Mouse (Mus musculus) intestine, embryonic 14.5 days (tissue): Measurements from ENCODE around the gene Cotl1. TPM values are rescaled to one million over a fixed set of nuclear protein-coding genes. Genes with fewer than 3 reads are reported as not detected.

Experiments used
- ATAC-seq: fragments of 200-750 bp; cut with Nextera tagmentation; replicated peaks from 2 replicates; pipeline ENCODE4 v1.8.0; 2017; ENCODE audit warnings: low read depth, moderate number of reproducible peaks, moderate TSS enrichment, moderate library complexity; ENCODE audit not compliant: low FRiP score, low TSS enrichment
- DNase-seq: peaks from one replicate; pipeline ENCODE4 v3.0.0-alpha.2; 2018; ENCODE audit warnings: low spot score
- H3K27ac ChIP-seq: fragments of 300-500 bp; sonication (generic); 2 replicates; pipeline ENCODE4 v1.5.1; 2014; ENCODE audit warnings: low read depth, mild to moderate bottlenecking, control low read depth
- H3K27me3 ChIP-seq: fragments of 300-500 bp; sonication (generic); replicated peaks from 2 replicates; pipeline ENCODE4 v1.6.1; 2014; ENCODE audit warnings: low read length, control low read depth; ENCODE audit not compliant: control insufficient read depth, insufficient read depth
- H3K36me3 ChIP-seq: fragments of 300-500 bp; sonication (generic); 2 replicates; pipeline ENCODE4 v1.6.1; 2014; ENCODE audit warnings: low read length, control low read depth; ENCODE audit not compliant: control insufficient read depth, insufficient read depth
- H3K4me1 ChIP-seq: fragments of 300-500 bp; sonication (generic); replicated peaks from 2 replicates; pipeline ENCODE4 v1.6.1; 2014; ENCODE audit warnings: low read length, control low read depth, mixed read lengths; ENCODE audit not compliant: control insufficient read depth, insufficient read depth
- H3K4me2 ChIP-seq: fragments of 300-500 bp; sonication (generic); 2 replicates; pipeline ENCODE4 v1.6.1; 2014; ENCODE audit warnings: low read length
- H3K4me3 ChIP-seq: fragments of 300-500 bp; sonication (generic); 2 replicates; pipeline ENCODE4 v1.5.1; 2014; ENCODE audit warnings: low read depth, low read length, control low read depth, mixed read lengths
- H3K9ac ChIP-seq: fragments of 300-500 bp; sonication (generic); 2 replicates; pipeline ENCODE4 v1.6.1; 2014; ENCODE audit warnings: mild to moderate bottlenecking, low read length
- H3K9me3 ChIP-seq: fragments of 300-500 bp; sonication (generic); 2 replicates; pipeline ENCODE4 v1.6.1; 2016; ENCODE audit warnings: low read length, control low read depth; ENCODE audit not compliant: control insufficient read depth
- WGBS: fragments of 180-500 bp; shearing (Covaris S2); extraction: QIAGEN DNeasy Blood & Tissue Kit; methylation state at CpG from one replicate; pipeline ENCODE4 v1.1.7; 2014; 5-methylcytosine and 5-hydroxymethylcytosine counted together
- polyA plus RNA-seq: library from polyadenylated mRNA; unstranded; fragments of >200 nt; fragmentation: Nextera tagmentation; extraction: Ambion mirVana; gene quantifications from 2 replicates; pipeline ENCODE4 v1.2.1, GENCODE M21; 2014

Gene Cotl1
- polyA plus RNA-seq, 1 experiment from 2014 or later: 468 TPM

DNA sequence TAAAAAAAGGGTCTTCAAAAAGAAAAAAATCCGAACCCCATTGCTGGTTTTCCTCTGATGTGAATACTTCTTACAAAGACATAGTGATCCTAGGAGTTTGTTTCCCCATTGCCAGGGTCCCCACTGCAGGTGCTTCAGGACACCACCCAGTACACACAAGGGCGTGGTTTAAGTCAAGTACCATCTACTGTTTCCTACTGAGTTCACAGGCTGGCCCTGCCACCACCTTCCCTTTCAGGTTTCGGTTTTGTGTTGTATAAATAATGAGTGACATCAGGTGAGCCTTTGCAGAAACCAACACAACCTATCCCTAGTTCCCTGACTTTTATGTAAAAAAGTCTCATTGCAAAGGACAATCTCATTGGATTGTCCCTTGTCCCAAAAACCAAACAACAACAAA is 44.7 kb downstream of the Cotl1 start:
- Histone ChIP-seq H3K9me3 (no peaks in the 10 kb centered on the region), H3K4me3 (no peak overlapping the region), H3K27me3 (no peaks in the 10 kb centered on the region), H3K27ac (no peak overlapping the region), H3K4me1 (peaks cover 25% of the 10 kb centered on the region), H3K4me2 (no peak overlapping the region), H3K9ac (no peak overlapping the region), H3K36me3 (no peaks in the 10 kb centered on the region)
- ATAC-seq (no peak), DNase-seq (no peak)
- 75% methylated on average over 3 of the region's 3 CpGs for WGBS

DNA sequence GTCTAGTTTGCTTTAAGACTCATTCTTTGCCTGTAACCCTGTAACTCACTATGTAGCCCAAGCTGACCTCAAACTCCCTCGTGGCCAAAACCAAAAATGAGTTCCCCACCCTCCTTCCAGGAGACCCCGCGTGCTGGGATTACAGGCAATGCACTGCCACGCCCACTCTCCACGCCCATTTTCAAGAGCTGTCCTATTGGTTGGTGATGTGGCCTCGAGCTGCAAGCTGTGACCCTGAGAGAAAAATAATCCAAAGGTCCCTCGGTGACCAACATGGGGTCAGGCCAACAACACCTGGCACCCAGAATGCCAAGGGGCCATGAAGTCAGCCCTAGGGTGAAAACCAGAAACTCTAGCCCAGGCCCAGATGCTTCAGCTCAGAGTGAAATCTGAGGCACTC is 45.7 kb downstream of the Cotl1 start:
- ATAC-seq (no peak), DNase-seq (no peak)
- H3K36me3 ChIP-seq: no peaks in the 10 kb centered on the region
- 43% methylated on average over 7 of the region's 7 CpGs for WGBS
- no peak overlapping the region for H3K4me3 ChIP-seq
- no peak overlapping the region for H3K9ac ChIP-seq
- peaks cover 25% of the 10 kb centered on the region for H3K4me1 ChIP-seq
- H3K4me2 ChIP-seq: no peak overlapping the region
- no peaks in the 10 kb centered on the region for H3K27me3 ChIP-seq
- no peak overlapping the region for H3K27ac ChIP-seq
- H3K9me3 ChIP-seq: no peaks in the 10 kb centered on the region

GRCm38 (mm10) chr8:119791804-119792704 is 48.3 kb downstream of the Cotl1 start:
- Histone ChIP-seq H3K4me1 (peaks cover 13% of the 10 kb centered on the region), H3K36me3 (no peaks in the 10 kb centered on the region), H3K4me2 (no peak overlapping the region), H3K27ac (peak overlapping the region; percentile 70), H3K9ac (no peak overlapping the region), H3K4me3 (no peak overlapping the region), H3K27me3 (no peaks in the 10 kb centered on the region), H3K9me3 (no peaks in the 10 kb centered on the region)
- 37% methylated on average over 16 of the region's 16 CpGs for WGBS
- DNase-seq: no peak
- ATAC-seq: peak; percentile 63; the same call in 1 of the 2 replicates

DNA sequence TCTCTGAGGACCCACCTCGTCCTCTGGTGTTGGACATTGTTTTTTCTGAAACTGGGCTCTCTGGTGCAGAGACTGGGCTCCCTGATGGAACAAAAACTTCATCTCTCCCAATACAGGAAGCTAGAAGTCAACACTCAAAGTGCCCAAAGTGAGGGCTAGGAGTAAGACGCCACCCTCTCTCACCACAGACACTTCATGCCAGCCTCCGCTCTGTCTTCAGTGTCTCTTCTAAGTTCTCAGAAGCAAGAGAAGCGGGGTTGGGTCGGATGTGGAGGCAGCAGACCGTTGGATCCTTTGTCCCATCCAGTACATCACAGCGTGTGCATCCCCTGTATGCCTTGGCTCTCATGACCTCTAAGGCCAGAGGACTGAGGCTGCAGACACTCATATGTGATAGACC is 50.8 kb downstream of the Cotl1 start:
- Histone ChIP-seq H3K27ac (no peak overlapping the region), H3K4me2 (no peak overlapping the region), H3K9me3 (no peaks in the 10 kb centered on the region), H3K9ac (no peak overlapping the region), H3K4me3 (no peak overlapping the region), H3K4me1 (peaks cover 13% of the 10 kb centered on the region), H3K36me3 (no peaks in the 10 kb centered on the region), H3K27me3 (no peaks in the 10 kb centered on the region)
- DNase-seq: no peak
- no peak for ATAC-seq
- WGBS: 90% methylated on average over 7 of the region's 7 CpGs

GRCm38 (mm10) chr8:119788607-119789381 is 51.5 kb downstream of the Cotl1 start:
- 70% methylated on average over 9 of the region's 9 CpGs for WGBS
- Histone ChIP-seq H3K4me2 (no peak overlapping the region), H3K27ac (no peak overlapping the region), H3K9ac (no peak overlapping the region), H3K27me3 (no peaks in the 10 kb centered on the region), H3K4me3 (no peak overlapping the region), H3K36me3 (no peaks in the 10 kb centered on the region), H3K4me1 (peaks cover 13% of the 10 kb centered on the region), H3K9me3 (no peaks in the 10 kb centered on the region)
- no peak for DNase-seq
- no peak for ATAC-seq

DNA sequence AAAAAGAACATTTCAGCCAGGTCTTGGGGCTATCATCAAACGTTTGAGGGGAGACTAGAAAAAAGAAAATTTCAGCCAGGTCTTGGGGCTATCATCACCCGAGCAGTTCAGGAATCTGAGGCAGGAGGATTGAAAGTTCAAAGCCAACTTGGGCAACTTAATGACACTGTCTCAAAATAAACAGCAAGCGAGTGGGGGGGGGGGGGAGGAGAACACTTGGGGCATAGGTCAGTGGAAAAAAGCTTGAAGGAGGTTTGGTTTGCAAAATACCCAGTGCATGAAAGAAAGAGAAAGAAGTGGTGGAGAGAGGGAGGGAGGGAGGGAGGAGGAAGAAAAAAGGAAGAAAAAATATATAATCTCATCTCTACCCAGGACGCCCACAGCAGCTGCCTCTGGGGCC is 53.0 kb downstream of the Cotl1 start:
- Histone ChIP-seq H3K4me2 (no peak overlapping the region), H3K27me3 (no peaks in the 10 kb centered on the region), H3K4me3 (no peak overlapping the region), H3K27ac (no peak overlapping the region), H3K9me3 (no peaks in the 10 kb centered on the region), H3K4me1 (peaks cover 13% of the 10 kb centered on the region), H3K36me3 (no peaks in the 10 kb centered on the region), H3K9ac (no peak overlapping the region)
- DNase-seq (no peak), ATAC-seq (no peak)
- WGBS: 37% methylated on average over 4 of the region's 4 CpGs

GRCm38 (mm10) chr8:119786871-119787270 is 53.5 kb downstream of the Cotl1 start:
- Histone ChIP-seq H3K4me2 (no peak overlapping the region), H3K9ac (no peak overlapping the region), H3K36me3 (no peaks in the 10 kb centered on the region), H3K27me3 (no peaks in the 10 kb centered on the region), H3K4me3 (no peak overlapping the region), H3K27ac (no peak overlapping the region), H3K9me3 (no peaks in the 10 kb centered on the region), H3K4me1 (peaks cover 8% of the 10 kb centered on the region)
- no peak for DNase-seq
- no peak for ATAC-seq
- WGBS: 64% methylated on average over 3 of the region's 3 CpGs

DNA sequence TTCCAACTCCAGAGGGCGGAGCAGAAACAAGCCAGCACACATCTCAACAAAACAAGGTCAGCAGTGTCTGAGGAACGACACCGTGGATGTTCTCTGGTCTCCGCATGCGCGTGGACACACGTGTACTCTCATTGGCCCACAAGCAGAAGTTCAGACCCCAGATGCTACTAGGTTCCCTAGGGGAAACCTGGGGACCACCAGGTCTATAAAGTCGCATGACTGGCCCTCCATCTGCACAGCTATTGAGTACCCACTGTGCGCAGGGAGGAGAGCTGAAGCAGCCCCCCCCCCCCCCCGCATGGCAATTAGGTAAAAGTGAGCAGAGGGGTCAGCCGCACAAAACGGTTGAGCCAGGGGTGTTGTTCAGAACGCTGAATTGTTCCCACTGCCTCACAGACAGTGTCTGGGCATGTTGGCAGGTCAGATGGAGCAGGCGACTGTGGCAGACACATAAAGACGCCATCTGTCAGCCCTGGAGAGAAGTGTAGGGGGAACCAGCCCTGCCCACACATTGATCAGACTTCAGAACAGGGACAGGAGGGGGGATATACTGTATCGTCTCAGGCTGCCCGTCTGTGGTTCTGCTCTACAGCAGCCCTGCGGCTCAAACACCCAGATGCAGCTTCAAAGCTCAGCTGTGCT is 54.5 kb downstream of the Cotl1 start:
- H3K36me3 ChIP-seq: no peaks in the 10 kb centered on the region
- DNase-seq (no peak), ATAC-seq (no peak)
- no peaks in the 10 kb centered on the region for H3K27me3 ChIP-seq
- no peak overlapping the region for H3K27ac ChIP-seq
- WGBS: 61% methylated on average over 18 of the region's 18 CpGs
- no peak overlapping the region for H3K4me3 ChIP-seq
- H3K9ac ChIP-seq: no peak overlapping the region
- H3K9me3 ChIP-seq: no peaks in the 10 kb centered on the region
- H3K4me2 ChIP-seq: no peak overlapping the region
- H3K4me1 ChIP-seq: no peaks in the 10 kb centered on the region; the same call in 1 of the 2 replicates
